Mouse (Mus musculus) thymus, postnatal 10 days (tissue): ENCODE measurements around the gene Sspn.

Experiments used
- DNase-seq, 2 experiments: peaks; one replicate each; pipeline ENCODE4 v3.0.0; 2021; ENCODE audit warnings: low spot score in 2 of 2

Sspn gene

GRCm38 (mm10) chr6:145973356-145973755 is 41.9 kb downstream of the Sspn start:
- DNase-seq = no peak

GRCm38 (mm10) chr6:145974766-145975165 is 43.3 kb downstream of the Sspn start:
- DNase-seq = no peak

GRCm38 (mm10) chr6:145977344-145977743 is 45.9 kb downstream of the Sspn start:
- DNase-seq = no peak

- DNase-seq = no peak
These were observed 46.5 kb downstream of the Sspn start for GRCm38 (mm10) chr6:145977771-145978450.

GRCm38 (mm10) chr6:145981074-145981473 is 49.6 kb downstream of the Sspn start:
- DNase-seq = no peak

- no peak for DNase-seq
These were observed 50.9 kb downstream of the Sspn start for GRCm38 (mm10) chr6:145982335-145982734.

GRCm38 (mm10) chr6:145990578-145990977 is 59.1 kb downstream of the Sspn start:
- DNase-seq = no peak

- DNase-seq = no peak
These were observed 61.1 kb downstream of the Sspn start for GRCm38 (mm10) chr6:145992526-145992925.

- DNase-seq = no peak
These were observed 61.5 kb downstream of the Sspn start for GRCm38 (mm10) chr6:145992985-145993384.

GRCm38 (mm10) chr6:145998314-145999007 is 67.0 kb downstream of the Sspn start:
- DNase-seq = no peak

- DNase-seq = no peak
These were observed 69.3 kb downstream of the Sspn start for GRCm38 (mm10) chr6:146000767-146001166.

- DNase-seq = no peak
These were observed 70.2 kb downstream of the Sspn start for GRCm38 (mm10) chr6:146001396-146002191.

- DNase-seq = no peak
These were observed 72.7 kb downstream of the Sspn start for GRCm38 (mm10) chr6:146004174-146004601.

- no peak for DNase-seq
These were observed 73.9 kb downstream of the Sspn start for GRCm38 (mm10) chr6:146005129-146005886.

- no peak for DNase-seq
These were observed 74.6 kb downstream of the Sspn start for GRCm38 (mm10) chr6:146005935-146006564.

- DNase-seq = no peak
These were observed 75.3 kb downstream of the Sspn start for GRCm38 (mm10) chr6:146006753-146007152.

- no peak for DNase-seq
These were observed 77.1 kb downstream of the Sspn start for GRCm38 (mm10) chr6:146008450-146008981.

GRCm38 (mm10) chr6:146009163-146009915 is 77.9 kb downstream of the Sspn start:
- no peak for DNase-seq

- no peak for DNase-seq
These were observed 78.8 kb downstream of the Sspn start for GRCm38 (mm10) chr6:146010093-146010764.

GRCm38 (mm10) chr6:146014312-146014711 is 82.9 kb downstream of the Sspn start:
- no peak for DNase-seq
